Mouse (Mus musculus) limb, embryonic 10.5 days (tissue): ENCODE measurements at regions not wholly inside any gene's neighbourhood (a gene's known extent, or its start where the extent isn't known, plus 50 kb on each side); places are given as distances from the start of the nearest gene placed in this dataset.
A peak's percentile ranks its signal among the peaks of the same experiment; 100 is the strongest.
"Not testable (repeated sequence)": the region's sequence is repeated elsewhere in the genome, so short reads cannot be mapped to it uniquely, and the experiment has no call there.

Experiments used
- DNase-seq: peaks from one replicate; pipeline ENCODE4 v3.0.0-alpha.2; 2017; ENCODE audit warnings: low spot score
- H3K27ac ChIP-seq: fragments of 300-500 bp; sonication (generic); 2 replicates; pipeline ENCODE4 v1.5.1; 2016; ENCODE audit warnings: mild to moderate bottlenecking
- H3K27me3 ChIP-seq: fragments of 300-500 bp; sonication (generic); 2 replicates; pipeline ENCODE4 v1.6.1; 2016; ENCODE audit warnings: low read depth, mild to moderate bottlenecking; ENCODE audit not compliant: poor library complexity, severe bottlenecking
- H3K36me3 ChIP-seq: fragments of 300-500 bp; sonication (generic); 2 replicates; pipeline ENCODE4 v1.6.1; 2016; ENCODE audit warnings: mild to moderate bottlenecking, moderate library complexity
- H3K4me1 ChIP-seq: fragments of 300-500 bp; sonication (generic); 2 replicates; pipeline ENCODE4 v1.6.1; 2016
- H3K4me3 ChIP-seq: fragments of 300-500 bp; sonication (generic); 2 replicates; pipeline ENCODE4 v1.5.1; 2016; ENCODE audit warnings: mild to moderate bottlenecking, moderate library complexity
- H3K9me3 ChIP-seq: fragments of 300-500 bp; sonication (generic); replicated peaks from 2 replicates; pipeline ENCODE4 v1.6.1; 2016; ENCODE audit warnings: mild to moderate bottlenecking
- WGBS: fragments of 180-500 bp; shearing (Covaris S2); methylation state at CpG from one replicate; pipeline ENCODE4 v1.1.7; 2016; 5-methylcytosine and 5-hydroxymethylcytosine counted together

GRCm38 (mm10) chr8:71026424-71026890, 120.7 kb downstream of the Map1s start:
- H3K27me3 ChIP-seq, H3K27ac ChIP-seq, H3K9me3 ChIP-seq, H3K36me3 ChIP-seq, H3K4me1 ChIP-seq: not testable (repeated sequence)
- WGBS, result 7% methylated on average over 17 of the region's 17 CpGs
- peak overlapping the region; percentile 34 for H3K4me3 ChIP-seq
- DNase-seq, result peak; percentile 48

- H3K9me3 ChIP-seq, result not testable (repeated sequence)
These were observed 122.8 kb downstream of the Map1s start for GRCm38 (mm10) chr8:71028564-71028963.

More at GRCm38 (mm10) chr8:71028564-71028963, 122.8 kb downstream of the Map1s start:
- WGBS, result 89% methylated on average over 2 of the region's 2 CpGs
- not testable (repeated sequence) for DNase-seq, H3K4me3 ChIP-seq, H3K4me1 ChIP-seq, H3K36me3 ChIP-seq, H3K27ac ChIP-seq, H3K27me3 ChIP-seq
